Mouse (Mus musculus) spleen, adult 10 weeks (tissue): ENCODE results near the gene Olfr952. TPM values are rescaled to one million over a fixed set of nuclear protein-coding genes. Genes with fewer than 3 reads are reported as not detected.

Source experiments
- polyA plus RNA-seq: library from polyadenylated mRNA; stranded (reverse); fragments of 350-450 nt; fragmentation: Illumina TruSeq; extraction: RNeasy Lipid Tissue Mini Kit (QIAGEN cat#74804); gene quantifications from one replicate; pipeline ENCODE4 v1.2.3, GENCODE M21; 2015; ENCODE audit warnings: low replicate concordance; ENCODE audit not compliant: insufficient read depth

Olfr952 gene
- not detected for polyA plus RNA-seq

DNA sequence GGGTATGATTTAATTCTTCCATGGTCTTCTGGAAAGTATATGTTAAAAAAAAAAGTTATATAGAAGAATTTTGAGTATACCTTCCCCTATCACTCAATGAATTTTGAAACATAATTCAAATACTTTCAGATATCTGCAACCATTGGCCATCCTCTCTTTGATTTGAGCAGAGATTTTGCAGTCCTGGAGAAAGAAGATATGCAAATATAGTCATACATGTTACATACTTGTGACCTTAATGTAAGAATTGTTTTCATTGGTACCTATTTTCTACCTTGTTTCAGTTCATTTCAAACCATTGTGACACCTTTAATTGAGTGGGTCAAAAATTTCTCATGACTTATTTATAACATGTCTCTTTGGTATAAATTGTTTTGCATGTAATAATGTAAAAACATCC, at the start of gene Olfr952:
TSS of gene Olfr952 (minus strand) at position 101 of the 400 bp plus-strand sequence.

GRCm38 (mm10) chr9:39471844-39472243, 44.9 kb upstream of the Olfr952 start, which contains the start of gene Olfr955:
Gene Olfr955, minus strand, starts transcription at chr9:39471944.

GRCm38 (mm10) chr9:39456401-39456800, 29.5 kb upstream of the Olfr952 start, which contains the start of gene Olfr954:
Gene Olfr954, plus strand, starts transcription at chr9:39456701.

DNA sequence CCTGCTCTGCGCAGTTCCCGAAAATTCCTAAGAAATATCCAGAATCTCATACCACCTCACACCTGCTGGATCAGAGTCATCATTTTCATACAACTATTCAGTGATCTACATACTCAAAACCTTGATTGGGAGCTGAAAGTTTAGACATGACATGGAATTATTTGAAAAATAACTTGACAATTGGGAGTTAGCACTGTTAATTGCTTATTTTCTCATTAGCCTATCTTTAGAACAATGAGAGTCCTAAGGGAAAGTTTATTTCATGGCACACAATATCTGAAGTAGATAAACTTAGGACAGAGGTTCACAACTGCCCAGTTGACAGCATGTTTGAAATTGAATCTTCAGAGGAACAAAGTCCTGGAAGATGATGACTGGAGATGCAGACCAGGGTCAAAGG, 39.8 kb downstream of the Olfr952 start, which contains the start of gene Olfr951:
TSS of gene Olfr951 (plus strand) at position 301 of the 400 bp plus-strand sequence.

Other genes starting within 250 kb of the Olfr952 start
- gene Olfr944, start 225.2 kb downstream of the Olfr952 start, polyA plus RNA-seq, result not detected
- not detected for gene Olfr1537, start 177.2 kb downstream of the Olfr952 start, polyA plus RNA-seq
- not detected for gene Olfr945, start 150.3 kb downstream of the Olfr952 start, polyA plus RNA-seq
- not detected for gene Olfr948, start 101.1 kb downstream of the Olfr952 start, polyA plus RNA-seq
- gene Olfr951, start 39.7 kb downstream of the Olfr952 start, polyA plus RNA-seq, result not detected
- not detected for gene Olfr954, start 29.6 kb upstream of the Olfr952 start, polyA plus RNA-seq
- not detected for gene Olfr955, start 44.8 kb upstream of the Olfr952 start, polyA plus RNA-seq
- not detected for gene Olfr44, start 66.8 kb upstream of the Olfr952 start, polyA plus RNA-seq
- gene Olfr957, start 88.7 kb upstream of the Olfr952 start, polyA plus RNA-seq, result not detected
- not detected for gene Olfr958, start 126.9 kb upstream of the Olfr952 start, polyA plus RNA-seq
- gene Olfr959, start 148.4 kb upstream of the Olfr952 start, polyA plus RNA-seq, result not detected
- 0.11 TPM for gene AW551984, start 177.3 kb upstream of the Olfr952 start, polyA plus RNA-seq
- not detected for gene Olfr148, start 183.5 kb upstream of the Olfr952 start, polyA plus RNA-seq
- not detected for gene Olfr960, start 194.2 kb upstream of the Olfr952 start, polyA plus RNA-seq
- gene Olfr961, start 217.9 kb upstream of the Olfr952 start, polyA plus RNA-seq, result not detected
- not detected for gene Olfr963, start 240.1 kb upstream of the Olfr952 start, polyA plus RNA-seq